Mouse (Mus musculus) T-helper 1 cell (primary cell): ENCODE results near the gene Olfr609.
"Not testable (repeated sequence)": the region's sequence is repeated elsewhere in the genome, so short reads cannot be mapped to it uniquely, and the experiment has no call there.

Experiments
- in situ Hi-C: fragments of 300-600 bp; cut with MboI, MseI; formaldehyde crosslinking; loops from one replicate; pipeline ENCODE4 v1.15.1; 2025; ENCODE audit warnings: high pct_unique_total_duplicates

The Olfr609 gene

GRCm38 (mm10) chr7:103497962-103498361 lies at the start of gene Olfr609:
Gene Olfr609 (minus strand): TSS chr7:103498062.
- in situ Hi-C loops = no loop called here

GRCm38 (mm10) chr7:103542617-103543016 lies 44.8 kb upstream of the Olfr609 start, which contains the start of gene Olfr612:
Gene Olfr612 (minus strand): TSS chr7:103542717.
- in situ Hi-C loops = not testable (repeated sequence)

GRCm38 (mm10) chr7:103520746-103521145 lies 22.9 kb upstream of the Olfr609 start, which contains the start of gene Olfr611:
Gene Olfr611 (minus strand): TSS chr7:103520846.
- in situ Hi-C loops = not testable (repeated sequence)

GRCm38 (mm10) chr7:103512022-103512421 lies 14.2 kb upstream of the Olfr609 start, which contains the start of gene Olfr610:
Gene Olfr610 (minus strand): TSS chr7:103512122.
- in situ Hi-C loops = no loop called here

GRCm38 (mm10) chr7:103477106-103477505 lies 20.8 kb downstream of the Olfr609 start:
- in situ Hi-C loops = loop anchor here (10.0 kb wide), 1 partner anchor 112 kb away; the partner anchor contains the start of gene Olfr601

- in situ Hi-C loops = no loop called here
Observed at GRCm38 (mm10) chr7:103469577-103469976, 28.3 kb downstream of the Olfr609 start, which contains the start of gene Olfr608. Gene Olfr608 (plus strand): TSS chr7:103469877.

GRCm38 (mm10) chr7:103460590-103460989 lies 37.3 kb downstream of the Olfr609 start:
- in situ Hi-C loops = no loop called here

GRCm38 (mm10) chr7:103448746-103449145 lies 49.1 kb downstream of the Olfr609 start, which contains the start of gene Olfr606:
Gene Olfr606 (plus strand): TSS chr7:103449046.
- in situ Hi-C loops = no loop called here

GRCm38 (mm10) chr7:103445339-103445738 lies 52.5 kb downstream of the Olfr609 start, which contains the start of gene Olfr605:
Gene Olfr605 (minus strand): TSS chr7:103445439.
- in situ Hi-C loops = no loop called here
